Mouse (Mus musculus) cerebellum, postnatal 25 days (tissue): ENCODE measurements around the gene Casp6.

Experiments
- DNase-seq, 2 experiments: peaks; one replicate each; pipeline ENCODE4 v3.0.0; 2021; ENCODE audit warnings: mixed read lengths in 2 of 2

Gene Casp6

DNA sequence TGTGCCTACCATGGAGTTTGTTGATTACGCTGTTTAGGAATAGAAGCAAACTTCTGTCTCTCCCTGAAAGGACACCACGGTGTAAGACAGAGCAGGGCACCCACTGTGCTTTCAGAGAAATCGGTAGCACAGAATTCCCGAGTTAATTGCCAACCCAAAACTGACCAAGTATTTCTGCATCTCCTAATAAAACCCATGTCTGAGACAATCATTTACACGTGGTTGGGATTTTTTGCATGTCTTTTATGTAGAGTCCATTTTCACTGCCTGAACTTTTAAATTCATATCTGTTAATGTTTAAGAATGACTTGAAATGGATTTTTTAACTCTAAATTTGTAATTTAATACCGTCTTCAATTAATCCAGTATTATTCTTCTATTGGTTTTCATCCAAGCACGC lies 22.4 kb downstream of the Casp6 start:
- no peak for DNase-seq

GRCm38 (mm10) chr3:129925861-129926260 lies 24.6 kb downstream of the Casp6 start:
- no peak for DNase-seq

- no peak for DNase-seq
Measured at GRCm38 (mm10) chr3:129930213-129930778, 29.1 kb downstream of the Casp6 start.

GRCm38 (mm10) chr3:129932443-129932842 lies 31.2 kb downstream of the Casp6 start:
- no peak for DNase-seq

DNA sequence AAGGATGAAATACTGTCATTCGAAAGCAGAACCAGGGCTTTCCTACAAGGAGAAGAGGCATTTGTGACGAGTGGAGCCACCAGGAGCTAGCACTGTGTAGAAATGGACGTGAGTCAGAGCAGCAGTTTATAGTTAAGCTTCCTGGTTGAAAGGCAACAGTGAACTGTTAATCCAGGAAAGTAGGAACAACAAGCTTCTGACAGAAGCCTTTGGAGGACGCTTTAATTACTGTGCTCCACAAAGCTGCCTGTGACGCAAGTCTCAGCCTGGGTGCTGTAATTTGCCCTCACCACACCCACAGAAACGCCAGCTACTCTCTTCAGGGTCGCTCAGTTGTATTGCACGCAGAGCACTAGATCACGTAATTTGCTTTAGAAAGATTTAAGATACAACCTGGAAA lies 35.3 kb downstream of the Casp6 start:
- no peak for DNase-seq

- DNase-seq: no peak
Measured at GRCm38 (mm10) chr3:129937848-129938247, 36.6 kb downstream of the Casp6 start.

GRCm38 (mm10) chr3:129939058-129939457 lies 37.8 kb downstream of the Casp6 start:
- no peak for DNase-seq

DNA sequence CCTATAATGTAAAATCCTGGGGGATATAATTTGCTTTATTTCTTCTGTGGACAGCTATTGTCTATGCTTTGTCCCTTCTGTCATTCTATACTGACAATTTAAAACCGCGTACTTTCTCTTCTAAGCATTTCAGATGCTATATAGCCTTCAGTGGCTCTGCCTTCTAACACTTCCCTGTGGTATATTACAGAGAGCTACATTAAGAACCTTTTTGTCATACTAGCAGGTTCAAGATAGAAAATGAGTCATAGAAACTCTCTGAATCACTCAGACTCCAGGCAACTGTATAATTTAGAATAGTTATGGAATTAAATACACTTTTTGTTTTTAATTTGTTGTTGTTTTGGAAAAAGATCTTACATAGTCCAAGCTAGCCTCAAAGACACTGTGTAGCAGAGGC lies 39.6 kb downstream of the Casp6 start:
- DNase-seq: no peak

- no peak for DNase-seq
Measured at GRCm38 (mm10) chr3:129941291-129941690, 40.1 kb downstream of the Casp6 start.

DNA sequence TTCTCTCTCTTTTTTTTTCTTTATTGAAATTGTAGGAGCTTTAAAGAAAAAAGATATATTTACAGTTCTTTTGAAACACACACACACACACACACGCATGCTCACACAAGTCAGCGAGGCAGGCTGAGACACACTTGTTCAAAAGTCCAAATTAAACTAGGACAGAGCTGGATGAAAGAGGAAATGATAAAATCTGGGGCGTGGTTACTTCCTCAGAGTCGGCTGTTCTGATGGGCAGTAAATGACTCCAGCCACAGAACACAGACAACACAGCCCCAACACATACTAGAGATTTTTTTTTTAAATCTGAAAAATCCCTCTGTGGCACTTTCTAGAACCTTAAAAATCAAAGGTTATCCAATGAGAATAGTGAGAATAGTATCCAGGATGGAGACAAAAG lies 42.6 kb downstream of the Casp6 start:
- DNase-seq: no peak

- no peak for DNase-seq
Measured at GRCm38 (mm10) chr3:129946217-129946914, 45.1 kb downstream of the Casp6 start.

DNA sequence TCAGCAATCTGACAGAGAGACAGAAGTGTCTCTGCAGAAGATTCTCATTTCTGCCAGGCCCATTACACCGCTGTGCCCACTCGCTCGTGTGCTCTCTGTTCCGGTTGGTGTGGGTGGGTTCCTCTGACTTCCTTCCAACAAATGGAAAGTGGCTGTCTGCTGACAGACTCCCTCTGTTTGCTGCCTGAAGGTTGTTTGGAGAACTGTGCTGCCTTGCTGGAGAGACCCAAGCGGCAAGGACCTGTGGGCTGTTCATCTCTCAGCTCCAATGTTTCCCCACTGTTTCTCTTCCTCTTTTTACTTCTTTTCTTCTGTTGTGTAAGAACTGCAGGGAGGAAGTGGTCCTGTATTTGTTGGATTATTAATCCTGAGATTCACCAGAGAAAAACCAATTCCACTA lies 47.1 kb downstream of the Casp6 start:
- DNase-seq: no peak

DNA sequence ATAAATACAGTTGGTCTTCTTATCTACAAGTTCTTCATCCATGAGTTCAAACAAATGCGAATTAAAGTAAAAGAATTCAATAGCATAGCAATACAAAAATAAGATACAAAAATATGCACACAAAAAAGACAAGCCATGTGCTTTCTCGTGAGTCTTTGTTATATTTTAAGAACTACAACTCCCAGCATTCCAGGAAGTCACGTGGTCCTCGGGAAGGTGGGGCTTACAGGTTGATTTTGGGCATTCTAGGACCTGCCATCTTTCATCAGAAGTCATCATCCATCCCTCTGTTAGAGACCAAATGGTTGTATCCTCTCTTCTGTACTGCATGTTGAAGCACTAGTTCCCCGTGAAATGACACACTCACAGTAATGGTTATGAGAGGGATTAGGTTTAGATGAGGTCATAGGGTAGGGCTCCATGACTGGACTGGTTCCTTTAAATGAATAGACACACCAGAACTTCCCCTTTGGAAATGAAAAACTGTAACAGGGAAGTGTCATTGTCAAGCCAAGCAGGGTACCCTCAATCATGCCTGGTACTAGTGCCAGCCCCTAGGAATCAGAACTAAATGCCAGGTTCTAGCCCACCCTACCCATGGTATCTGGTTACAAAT lies 48.0 kb downstream of the Casp6 start:
- no peak for DNase-seq

DNA sequence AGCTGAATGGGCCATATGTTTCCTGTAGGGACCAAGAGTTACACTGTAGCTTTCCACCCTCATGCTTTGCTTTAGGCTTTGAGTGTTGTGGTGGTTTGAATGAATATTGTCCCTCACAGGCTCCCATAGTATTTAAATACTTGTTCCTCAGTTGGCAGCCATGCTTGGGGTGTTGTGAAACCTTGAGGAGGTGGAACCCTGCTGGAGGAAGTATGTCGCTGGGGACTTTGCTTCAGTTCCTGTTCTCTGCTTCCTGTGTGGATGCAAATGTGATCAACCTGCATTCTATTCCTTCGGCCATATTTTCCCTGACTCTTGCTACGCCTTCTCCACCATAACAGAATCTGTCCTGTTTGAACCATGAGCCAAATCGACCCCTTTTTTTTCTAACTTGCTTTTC lies 52.1 kb downstream of the Casp6 start:
- no peak for DNase-seq

GRCm38 (mm10) chr3:129962533-129962932 lies 61.3 kb downstream of the Casp6 start:
- no peak for DNase-seq
